Comparison of ENCODE assay signal across 16 mouse cellular contexts in genomic region chr12:4430061-4430825, GRCm38 (mm10). TPM values are rescaled to one million over a fixed set of nuclear protein-coding genes. Genes with fewer than 3 reads are reported as not detected.
DNase-seq lines count a peak whose midpoint lies in the region; ATAC-seq and TF ChIP-seq lines count a peak whose summit lies in the region.
"Had no signal": no experiment of that assay in that cellular context is flagged by ENCODE, and none has a peak within 500 bp of the region (broad histone marks: within the 10 kb centered on the region; RNA-seq: fewer than 3 reads in every experiment).

No protein-coding gene starts in this region.

- peak overlapping the region; percentile 13; the same call in 1 of the 2 replicates for H3K4me2 ChIP-seq in intestine, postnatal 0 days (replicated peaks; ENCODE audit: low read depth)
- no peak overlapping the region for H3K4me2 ChIP-seq in intestine, embryonic 16.5 days (ENCODE audit: low read depth, low read length)
- H3K4me2 ChIP-seq: hindbrain, embryonic 12.5 days; limb, embryonic 13.5 days; midbrain, embryonic 15.5 days had no signal

- no peaks in the 10 kb centered on the region for H3K36me3 ChIP-seq in intestine, postnatal 0 days (ENCODE audit: control insufficient read depth, insufficient read depth)
- H3K36me3 ChIP-seq in intestine, embryonic 16.5 days (ENCODE audit: control insufficient read depth, insufficient read depth, low read length), result no peaks in the 10 kb centered on the region
- H3K36me3 ChIP-seq in megakaryocyte, embryonic 14.5 days (replicated peaks; ENCODE audit: low read length), result peaks cover 10% of the 10 kb centered on the region
- no peaks in the 10 kb centered on the region for H3K36me3 ChIP-seq in limb, embryonic 10.5 days
- H3K36me3 ChIP-seq: hindbrain, embryonic 12.5 days; limb, embryonic 13.5 days; midbrain, embryonic 15.5 days had no signal

- no peaks in the 10 kb centered on the region for H3K27me3 ChIP-seq in intestine, postnatal 0 days (replicated peaks; ENCODE audit: control insufficient read depth, insufficient read depth, low read length)
- no peaks in the 10 kb centered on the region for H3K27me3 ChIP-seq in intestine, embryonic 16.5 days (replicated peaks; ENCODE audit: control insufficient read depth, insufficient read depth, low read length)
- H3K27me3 ChIP-seq in megakaryocyte, embryonic 14.5 days (replicated peaks), result no peaks in the 10 kb centered on the region
- no peaks in the 10 kb centered on the region for H3K27me3 ChIP-seq in limb, embryonic 10.5 days (ENCODE audit: low read depth, poor library complexity, severe bottlenecking)
- H3K27me3 ChIP-seq: CH12.LX; hindbrain, embryonic 12.5 days; limb, embryonic 13.5 days; midbrain, embryonic 15.5 days had no signal

- no peak for TF ChIP-seq CTCF in intestine, postnatal 0 days (IDR thresholded peaks at IDR 0.05; ENCODE audit: low read depth)
- TF ChIP-seq CTCF in cortical plate, adult 2 months (IDR thresholded peaks at IDR 0.05; ENCODE audit: extremely low read depth, insufficient read depth, low read length), result no peak

- H3K27ac ChIP-seq in intestine, postnatal 0 days (ENCODE audit: low read depth, low read length), result no peak overlapping the region
- no peak overlapping the region for H3K27ac ChIP-seq in intestine, embryonic 16.5 days (ENCODE audit: low read length)
- peak overlapping the region; percentile 64 for H3K27ac ChIP-seq in cortical plate, adult 2 months (ENCODE audit: insufficient read depth, low read length)
- no peak overlapping the region for H3K27ac ChIP-seq in limb, embryonic 10.5 days
- H3K27ac ChIP-seq: hindbrain, embryonic 12.5 days; limb, embryonic 13.5 days; midbrain, embryonic 15.5 days had no signal

- H3K4me1 ChIP-seq in intestine, postnatal 0 days (replicated peaks; ENCODE audit: control insufficient read depth, insufficient read depth, low read length), result no peaks in the 10 kb centered on the region; the same call in 1 of the 2 replicates
- H3K4me1 ChIP-seq in intestine, embryonic 16.5 days (ENCODE audit: control insufficient read depth, insufficient read depth, low read length), result 0 out of 2 replicates have a peak, but pooled peaks cover 3% of the 10 kb centered on the region
- H3K4me1 ChIP-seq in cortical plate, adult 2 months (ENCODE audit: control insufficient read depth, insufficient read depth, low read length), result peaks cover 3% of the 10 kb centered on the region
- H3K4me1 ChIP-seq in megakaryocyte, embryonic 14.5 days, result peaks cover 23% of the 10 kb centered on the region
- H3K4me1 ChIP-seq in limb, embryonic 10.5 days, result peaks cover 4% of the 10 kb centered on the region; the same call in 1 of the 2 replicates
- H3K4me1 ChIP-seq: hindbrain, embryonic 12.5 days; midbrain, embryonic 15.5 days had no signal

- no peak for TF ChIP-seq POLR2A in cortical plate, adult 2 months (IDR thresholded peaks at IDR 0.05; ENCODE audit: extremely low read depth, insufficient read depth, low read length)

- 48% methylated on average over 3 of the region's 3 CpGs for WGBS in intestine, postnatal 0 days
- 80% methylated on average over 3 of the region's 3 CpGs for WGBS in intestine, embryonic 16.5 days
- WGBS in limb, embryonic 10.5 days, result 83% methylated on average over 3 of the region's 3 CpGs

- peak; percentile 30 for DNase-seq in R1 (ENCODE audit: low read depth, low spot score)
- no peak for DNase-seq in limb, embryonic 10.5 days (ENCODE audit: low spot score)
- no peak for DNase-seq in thymus, postnatal 14 days
- DNase-seq in adrenal gland, postnatal 4 days (ENCODE audit: low spot score in 2 of 2), result no peak
- DNase-seq: adrenal gland, postnatal 14 days; cerebellum, adult 11 months; kidney, adult 11 months; kidney, postnatal 36 days had no signal

- no peak overlapping the region for H3K9ac ChIP-seq in intestine, postnatal 0 days (ENCODE audit: low read depth, low read length)
- H3K9ac ChIP-seq in intestine, embryonic 16.5 days (ENCODE audit: low read depth, low read length), result no peak overlapping the region
- H3K9ac ChIP-seq: hindbrain, embryonic 12.5 days; limb, embryonic 13.5 days; midbrain, embryonic 15.5 days had no signal

- H3K4me3 ChIP-seq in intestine, postnatal 0 days (ENCODE audit: low read depth, low read length), result no peak overlapping the region
- H3K4me3 ChIP-seq in intestine, embryonic 16.5 days (ENCODE audit: low read length), result no peak overlapping the region
- H3K4me3 ChIP-seq in cortical plate, adult 2 months (ENCODE audit: insufficient read depth, low read length), result no peak overlapping the region
- H3K4me3 ChIP-seq in megakaryocyte, embryonic 14.5 days (replicated peaks), result peak overlapping the region; percentile 81
- H3K4me3 ChIP-seq in limb, embryonic 10.5 days, result no peak overlapping the region
- H3K4me3 ChIP-seq: hindbrain, embryonic 12.5 days; limb, embryonic 13.5 days; midbrain, embryonic 15.5 days had no signal

- H3K9me3 ChIP-seq in intestine, postnatal 0 days (ENCODE audit: control insufficient read depth), result no peaks in the 10 kb centered on the region
- no peaks in the 10 kb centered on the region for H3K9me3 ChIP-seq in intestine, embryonic 16.5 days (ENCODE audit: control insufficient read depth, low read length)
- 0 out of 2 replicates have a peak, but pooled peaks cover 5% of the 10 kb centered on the region for H3K9me3 ChIP-seq in megakaryocyte, embryonic 14.5 days
- no peaks in the 10 kb centered on the region for H3K9me3 ChIP-seq in limb, embryonic 10.5 days (replicated peaks)
- H3K9me3 ChIP-seq: hindbrain, embryonic 12.5 days; limb, embryonic 13.5 days; midbrain, embryonic 15.5 days had no signal

- no peak for ATAC-seq in intestine, postnatal 0 days
- ATAC-seq in intestine, embryonic 16.5 days, result no peak
- ATAC-seq: midbrain, embryonic 15.5 days had no signal

RNA-seq across cellular contexts. Expression of gene Ncoa1, which starts 46.7 kb away (rescaled TPM):
- polyA plus RNA-seq in intestine, postnatal 0 days (2015; fragmentation: Nextera tagmentation; extraction: Ambion mirVana), result 6.0 and 6.6 TPM in 2 replicates
- 4.7 and 4.9 TPM in 2 replicates for polyA plus RNA-seq in intestine, embryonic 16.5 days (2015; fragmentation: Nextera tagmentation; extraction: Ambion mirVana)
- polyA plus RNA-seq in cortical plate, adult 2 months (2012; rRNA removed), result 57.0 and 61.1 TPM in 2 replicates
- polyA plus RNA-seq in megakaryocyte, embryonic 14.5 days (2012; ENCODE audit: insufficient read depth, low replicate concordance), result 6.0 and 13.0 TPM in 2 replicates
- 1.3 and 3.3 TPM in 2 replicates for polyA plus RNA-seq in limb, embryonic 10.5 days (2016; fragmentation: Nextera tagmentation; extraction: Ambion mirVana)
- total RNA-seq in adrenal gland, postnatal 4 days (2021), result 10 to 100 TPM; 47.5 to 48.2 TPM
